Mouse (Mus musculus): ENCODE measurements around the gene Gcgr. TPM values are rescaled to one million over a fixed set of nuclear protein-coding genes. Genes with fewer than 3 reads are reported as not detected.

Gene Gcgr
- polyA plus RNA-seq, 1 experiment from 2014 or later: 0.59 TPM

GRCm38 (mm10) chr11:120520498-120520897, 10.0 kb upstream of the Gcgr start:
- no peaks in the 10 kb centered on the region for H3K9me3 ChIP-seq (ENCODE audit: low read depth, low read length)
- no peak overlapping the region for H3K4me3 ChIP-seq (ENCODE audit: low read depth, low read length)
- H3K27ac ChIP-seq (ENCODE audit: low read depth): no peak overlapping the region
- 68% methylated on average over 9 of the region's 9 CpGs for WGBS
- 0 out of 2 replicates have a peak overlapping the region, but pooled peaks have one; percentile 7 for H3K9ac ChIP-seq
- ATAC-seq (ENCODE audit: insufficient read depth): no peak
- H3K36me3 ChIP-seq (ENCODE audit: insufficient read depth): no peaks in the 10 kb centered on the region
- H3K4me1 ChIP-seq (ENCODE audit: insufficient read depth): 0 out of 2 replicates have a peak, but pooled peaks cover 4% of the 10 kb centered on the region
- no peak overlapping the region for H3K4me2 ChIP-seq
- no peak for DNase-seq
- no peak for TF ChIP-seq CTCF (IDR thresholded peaks at IDR 0.05; ENCODE audit: low read depth)
- no peaks in the 10 kb centered on the region for H3K27me3 ChIP-seq (ENCODE audit: insufficient read depth, low read length)

DNA sequence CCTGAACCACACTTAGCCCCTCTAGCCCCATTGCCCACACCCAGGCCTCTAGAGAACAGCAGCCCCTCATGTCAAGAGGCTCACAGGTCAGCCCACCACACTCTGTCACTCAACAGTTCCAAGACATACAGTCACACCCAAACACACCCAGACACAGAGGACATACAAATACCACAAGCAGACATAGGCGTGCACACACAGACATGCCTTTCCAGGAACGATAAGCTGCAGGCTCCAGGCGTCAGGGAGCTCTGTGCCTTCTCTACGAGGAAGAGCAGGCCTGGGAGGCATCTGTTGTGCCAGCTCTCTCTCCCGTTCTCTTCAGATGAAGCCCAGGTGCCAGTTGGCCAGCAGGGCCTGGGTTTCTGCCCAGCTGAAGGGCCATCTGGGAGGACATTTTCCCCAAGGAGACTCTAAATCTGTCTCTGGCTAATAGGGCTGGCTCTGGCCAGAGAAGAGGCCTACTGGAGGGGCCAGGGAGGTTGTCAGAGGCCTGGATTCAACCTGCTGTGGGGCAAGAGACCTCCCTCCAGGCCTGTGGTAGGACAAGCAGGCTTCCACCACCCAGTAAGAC, 9.4 kb upstream of the Gcgr start:
- no peak overlapping the region for H3K27ac ChIP-seq (ENCODE audit: low read depth)

DNA sequence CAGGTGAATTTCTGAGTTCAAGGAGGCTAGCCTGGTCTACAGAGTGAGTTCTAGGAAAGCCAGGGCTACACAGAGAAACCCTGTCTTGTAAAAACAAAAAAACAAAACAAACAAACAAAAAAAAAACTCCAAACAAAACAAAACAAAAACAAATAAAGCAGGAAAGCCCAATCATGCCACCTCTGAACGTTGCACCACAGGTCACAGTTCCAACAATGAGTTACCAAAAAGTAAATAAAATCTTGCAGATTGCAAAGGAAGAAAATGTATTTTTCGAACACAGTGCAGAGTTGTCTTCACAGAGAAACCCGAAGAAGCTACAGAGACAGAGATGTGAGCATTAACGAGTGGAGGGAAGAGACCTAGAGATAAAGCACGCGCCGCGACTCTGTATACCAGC, 7.9 kb upstream of the Gcgr start:
- Histone ChIP-seq H3K27me3 (ENCODE audit: insufficient read depth, low read length) (no peaks in the 10 kb centered on the region), H3K9me3 (ENCODE audit: low read depth, low read length) (no peaks in the 10 kb centered on the region), H3K4me3 (ENCODE audit: low read depth, low read length) (no peak overlapping the region), H3K27ac (ENCODE audit: low read depth) (no peak overlapping the region), H3K36me3 (ENCODE audit: insufficient read depth) (no peaks in the 10 kb centered on the region), H3K4me2 (no peak overlapping the region), H3K4me1 (ENCODE audit: insufficient read depth) (0 out of 2 replicates have a peak, but pooled peaks cover 4% of the 10 kb centered on the region), H3K9ac (no peak overlapping the region)
- DNase-seq (no peak), ATAC-seq (ENCODE audit: insufficient read depth) (no peak)
- TF ChIP-seq CTCF (IDR thresholded peaks at IDR 0.05; ENCODE audit: low read depth): no peak
- WGBS: 80% methylated on average over 8 of the region's 8 CpGs

More for the DNA sequence above, 9.4 kb upstream of the Gcgr start:
- TF ChIP-seq CTCF (IDR thresholded peaks at IDR 0.05; ENCODE audit: low read depth): no peak
- Histone ChIP-seq H3K4me1 (ENCODE audit: insufficient read depth) (0 out of 2 replicates have a peak, but pooled peaks cover 4% of the 10 kb centered on the region), H3K36me3 (ENCODE audit: insufficient read depth) (no peaks in the 10 kb centered on the region), H3K4me3 (ENCODE audit: low read depth, low read length) (no peak overlapping the region), H3K4me2 (no peak overlapping the region), H3K9me3 (ENCODE audit: low read depth, low read length) (no peaks in the 10 kb centered on the region), H3K27me3 (ENCODE audit: insufficient read depth, low read length) (no peaks in the 10 kb centered on the region), H3K9ac (no peak overlapping the region)
- WGBS: 68% methylated on average over 5 of the region's 5 CpGs
- DNase-seq (no peak), ATAC-seq (ENCODE audit: insufficient read depth) (no peak)

DNA sequence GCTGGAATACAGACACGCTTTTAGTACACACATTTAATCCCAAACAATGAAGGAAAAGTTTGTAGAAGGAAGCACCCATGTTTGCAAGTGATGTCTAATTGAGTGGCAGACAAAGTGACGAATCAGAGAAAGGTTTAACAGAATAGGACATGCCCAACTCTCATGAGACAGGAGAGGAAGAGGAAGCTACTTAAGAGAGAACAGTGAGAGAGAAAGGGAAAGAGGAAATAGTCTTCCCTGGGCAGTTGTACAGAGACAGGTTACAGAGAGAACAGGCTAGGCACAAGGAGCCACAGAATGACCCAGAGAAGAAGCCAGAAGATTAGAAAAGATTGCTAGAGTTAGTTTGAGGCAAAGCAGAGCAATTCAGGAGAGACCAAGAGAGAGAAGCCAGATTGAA, 4.5 kb upstream of the Gcgr start:
- DNase-seq: no peak
- 76% methylated on average over 2 of the region's 2 CpGs for WGBS
- no peak for ATAC-seq (ENCODE audit: insufficient read depth)
- Histone ChIP-seq H3K4me3 (ENCODE audit: low read depth, low read length) (no peak overlapping the region), H3K36me3 (ENCODE audit: insufficient read depth) (no peaks in the 10 kb centered on the region), H3K4me2 (no peak overlapping the region), H3K9me3 (ENCODE audit: low read depth, low read length) (no peaks in the 10 kb centered on the region), H3K4me1 (ENCODE audit: insufficient read depth) (no peaks in the 10 kb centered on the region), H3K27ac (ENCODE audit: low read depth) (no peak overlapping the region), H3K27me3 (ENCODE audit: insufficient read depth, low read length) (peaks cover 27% of the 10 kb centered on the region), H3K9ac (no peak overlapping the region)
- TF ChIP-seq CTCF (IDR thresholded peaks at IDR 0.05; ENCODE audit: low read depth): no peak

- H3K4me1 ChIP-seq (ENCODE audit: insufficient read depth): no peaks in the 10 kb centered on the region
- no peak overlapping the region for H3K27ac ChIP-seq (ENCODE audit: low read depth)
- no peak for TF ChIP-seq CTCF (IDR thresholded peaks at IDR 0.05; ENCODE audit: low read depth)
- ATAC-seq (ENCODE audit: insufficient read depth) (no peak), DNase-seq (no peak)
- no peaks in the 10 kb centered on the region for H3K9me3 ChIP-seq (ENCODE audit: low read depth, low read length)
- H3K9ac ChIP-seq: no peak overlapping the region
- no peak overlapping the region for H3K4me2 ChIP-seq
- peaks cover 46% of the 10 kb centered on the region for H3K27me3 ChIP-seq (ENCODE audit: insufficient read depth, low read length)
- H3K4me3 ChIP-seq (ENCODE audit: low read depth, low read length): no peak overlapping the region
- no peaks in the 10 kb centered on the region for H3K36me3 ChIP-seq (ENCODE audit: insufficient read depth)
- WGBS: 48% methylated on average over 9 of the region's 9 CpGs
Measured at GRCm38 (mm10) chr11:120527690-120528354, 2.7 kb upstream of the Gcgr start.

DNA sequence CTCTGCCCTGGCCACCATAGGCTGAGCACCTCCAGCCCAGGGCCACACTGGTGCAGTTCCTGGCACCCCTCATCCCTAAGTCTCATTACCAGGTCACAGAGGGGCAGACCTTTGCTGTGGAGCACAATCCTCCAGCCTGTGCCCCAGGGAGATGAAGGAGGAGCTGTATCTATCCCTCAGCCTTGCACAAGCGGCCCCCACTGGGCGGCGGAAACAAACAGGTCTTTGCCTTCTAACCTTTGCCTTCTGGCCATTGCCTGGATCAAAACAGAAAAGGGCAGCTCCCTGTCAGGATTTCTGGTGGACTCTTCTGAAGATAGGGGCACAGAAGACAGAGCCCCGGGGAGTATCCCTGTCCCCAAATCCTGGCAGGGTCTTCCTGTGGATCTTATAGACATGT, 1.6 kb upstream of the Gcgr start:
- no peak for ATAC-seq (ENCODE audit: insufficient read depth)
- Histone ChIP-seq H3K27me3 (ENCODE audit: insufficient read depth, low read length) (peaks cover 54% of the 10 kb centered on the region), H3K4me1 (ENCODE audit: insufficient read depth) (no peaks in the 10 kb centered on the region), H3K36me3 (ENCODE audit: insufficient read depth) (no peaks in the 10 kb centered on the region), H3K9ac (no peak overlapping the region), H3K4me2 (no peak overlapping the region), H3K27ac (ENCODE audit: low read depth) (no peak overlapping the region), H3K9me3 (ENCODE audit: low read depth, low read length) (no peaks in the 10 kb centered on the region), H3K4me3 (ENCODE audit: low read depth, low read length) (no peak overlapping the region)
- DNase-seq: no peak
- no peak for TF ChIP-seq CTCF (IDR thresholded peaks at IDR 0.05; ENCODE audit: low read depth)
- 51% methylated on average over 4 of the region's 4 CpGs for WGBS

GRCm38 (mm10) chr11:120531646-120532045, 1.1 kb downstream of the Gcgr start:
- no peak overlapping the region for H3K4me3 ChIP-seq (ENCODE audit: low read depth, low read length)
- no peaks in the 10 kb centered on the region for H3K36me3 ChIP-seq (ENCODE audit: insufficient read depth)
- H3K9ac ChIP-seq: peak overlapping the region; percentile 51; the same call in 1 of the 2 replicates
- 20% methylated on average over 9 of the region's 9 CpGs for WGBS
- no peak for TF ChIP-seq CTCF (IDR thresholded peaks at IDR 0.05; ENCODE audit: low read depth)
- ATAC-seq (ENCODE audit: insufficient read depth): no peak
- H3K4me2 ChIP-seq: no peak overlapping the region
- no peaks in the 10 kb centered on the region for H3K9me3 ChIP-seq (ENCODE audit: low read depth, low read length)
- H3K27me3 ChIP-seq (ENCODE audit: insufficient read depth, low read length): peaks cover 54% of the 10 kb centered on the region
- DNase-seq: no peak
- no peaks in the 10 kb centered on the region for H3K4me1 ChIP-seq (ENCODE audit: insufficient read depth)
- H3K27ac ChIP-seq (ENCODE audit: low read depth): no peak overlapping the region

Data from lung, embryonic 14.5 days (tissue).